Mouse (Mus musculus) gastrocnemius, postnatal 25 days (tissue): Measurements from ENCODE around the gene Mgat4a. TPM values are rescaled to one million over a fixed set of nuclear protein-coding genes. Genes with fewer than 3 reads are reported as not detected.
"Not testable (repeated sequence)": the region's sequence is repeated elsewhere in the genome, so short reads cannot be mapped to it uniquely, and the experiment has no call there.

Experiments used
- DNase-seq: peaks from one replicate; pipeline ENCODE4 v3.0.0; 2022
- total RNA-seq, 2 experiments: library from RNA; stranded (reverse); gene quantifications; 1 replicate in 1 of 2; 2 replicates in 1 of 2; pipeline ENCODE4 v1.2.3; 2021

Gene Mgat4a
- total RNA-seq, 2 experiments from 2014 or later = 3.5 to 4.6 TPM

DNA sequence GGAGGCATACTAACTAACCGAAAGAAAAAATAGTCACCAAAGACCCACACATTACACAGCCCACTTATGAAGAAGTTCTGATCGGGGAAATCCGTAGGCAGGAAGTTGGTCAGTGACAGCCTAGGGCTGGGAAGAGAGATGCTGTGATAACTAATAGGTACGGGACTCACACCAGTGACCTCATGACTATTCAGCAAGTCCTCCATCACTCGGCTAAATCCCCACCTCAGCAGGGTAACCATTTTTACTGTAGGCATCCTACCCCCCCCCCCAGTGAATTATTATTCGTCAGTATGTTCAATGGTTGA is 8.3 kb downstream of the Mgat4a start:
- no peak for DNase-seq

DNA sequence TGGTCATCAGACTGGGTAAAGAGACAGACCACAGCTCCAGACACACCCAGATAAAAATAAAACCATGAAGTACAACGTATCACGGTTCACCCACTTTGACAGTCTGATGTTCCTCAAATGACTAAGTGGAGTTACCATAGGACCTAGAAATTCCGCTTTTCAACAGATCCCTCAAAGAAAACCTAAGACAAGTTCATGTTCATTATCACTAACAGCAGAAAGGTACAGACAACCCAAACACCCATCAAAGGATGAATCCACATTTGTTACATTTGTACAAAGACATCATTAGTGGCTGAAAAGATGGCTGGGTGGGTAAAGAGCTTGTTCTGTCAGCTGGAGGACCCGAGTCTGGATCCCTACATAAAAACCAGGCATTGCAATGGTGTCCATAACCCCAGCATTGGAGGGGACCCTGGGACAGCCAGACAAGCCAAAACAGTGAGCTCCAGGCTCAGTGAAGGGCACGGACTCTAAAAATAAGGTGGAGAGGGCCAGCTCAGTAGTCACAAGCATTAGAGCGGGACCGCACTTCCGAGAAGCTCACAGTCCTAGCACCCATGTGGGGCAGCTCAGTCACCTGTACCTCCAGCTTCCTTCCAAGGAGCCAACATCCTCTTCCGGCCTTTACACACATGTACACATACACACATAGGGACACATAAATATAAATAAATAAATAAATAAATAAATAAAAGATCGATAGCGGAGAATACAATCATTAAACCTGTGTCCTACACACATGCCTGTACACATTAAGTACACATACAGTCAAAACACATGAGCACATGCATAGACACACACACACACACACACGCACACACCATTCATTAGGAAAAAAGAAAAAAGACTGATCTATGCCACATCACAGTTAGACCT is 8.9 kb downstream of the Mgat4a start:
- DNase-seq = no peak

DNA sequence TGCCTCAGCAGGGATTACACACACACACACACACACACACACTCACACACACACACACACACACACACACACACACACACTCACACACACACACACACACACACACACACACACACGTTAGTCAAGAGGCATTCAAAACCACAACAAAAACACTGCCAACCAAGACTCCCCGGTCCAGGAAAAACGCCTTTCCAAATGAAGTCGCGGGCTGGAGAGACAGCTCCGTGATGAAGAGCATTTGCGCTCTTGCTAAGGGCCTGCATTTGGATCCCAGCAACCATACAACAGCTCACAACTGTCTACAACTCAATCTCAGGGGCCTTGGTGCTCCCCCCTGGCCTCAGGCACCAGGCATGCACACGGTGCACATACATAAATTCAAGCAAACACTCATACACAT is 10.8 kb downstream of the Mgat4a start:
- no peak for DNase-seq

DNA sequence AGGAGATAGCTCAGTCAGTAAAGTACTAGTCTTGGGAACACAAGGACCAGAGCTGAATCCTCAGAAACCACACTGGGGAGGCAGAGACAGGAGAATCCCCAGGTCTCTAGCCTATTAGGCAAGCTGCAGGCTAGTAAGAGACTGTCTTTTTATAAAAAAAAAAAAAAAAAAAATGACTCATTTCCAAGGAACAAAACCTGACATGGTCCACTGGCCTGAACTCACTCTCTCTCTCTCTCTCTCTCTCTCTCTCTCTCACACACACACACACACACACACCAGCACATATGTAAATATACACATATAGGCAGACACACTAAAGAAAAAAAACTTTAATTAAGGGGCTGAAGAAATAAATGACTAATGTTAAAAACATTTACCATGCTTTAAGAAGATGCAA is 14.6 kb downstream of the Mgat4a start:
- DNase-seq = no peak

DNA sequence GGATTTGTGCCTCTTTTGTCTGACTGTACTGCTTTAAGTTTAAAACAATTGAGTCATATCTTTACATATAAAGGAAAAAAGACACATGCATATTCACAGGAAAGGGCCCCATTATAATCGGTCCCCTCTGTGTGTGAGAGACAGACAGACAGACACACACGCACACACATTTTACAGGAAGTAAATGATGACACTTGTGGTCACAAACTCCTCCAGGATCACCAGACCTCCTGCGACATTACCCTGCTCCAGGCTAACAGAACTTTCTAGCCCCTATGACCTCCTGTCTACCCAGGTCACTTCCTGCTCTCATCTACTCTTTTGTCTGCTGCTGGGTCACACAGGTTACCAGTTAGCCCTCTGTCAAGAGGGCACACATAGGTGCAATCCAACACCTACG is 16.1 kb downstream of the Mgat4a start:
- no peak for DNase-seq

DNA sequence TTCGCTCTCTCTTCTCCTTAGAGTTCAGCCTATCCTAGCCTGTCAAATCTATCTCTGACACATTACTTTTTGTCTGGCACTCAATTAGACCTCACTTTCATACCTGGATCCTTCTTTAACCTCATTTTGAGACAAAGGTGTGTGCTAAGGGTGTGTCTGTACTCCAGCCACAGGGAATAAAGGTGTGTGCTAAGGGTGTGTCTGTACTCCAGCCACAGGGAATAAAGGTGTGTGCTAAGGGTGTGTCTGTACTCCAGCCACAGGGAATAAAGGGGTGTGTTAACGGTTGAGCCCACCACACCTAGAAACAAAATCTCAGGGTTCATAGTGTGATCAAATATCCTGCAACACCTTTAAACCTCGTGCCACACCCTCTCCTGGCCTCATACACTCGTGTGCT is 16.7 kb downstream of the Mgat4a start:
- not testable (repeated sequence) for DNase-seq

DNA sequence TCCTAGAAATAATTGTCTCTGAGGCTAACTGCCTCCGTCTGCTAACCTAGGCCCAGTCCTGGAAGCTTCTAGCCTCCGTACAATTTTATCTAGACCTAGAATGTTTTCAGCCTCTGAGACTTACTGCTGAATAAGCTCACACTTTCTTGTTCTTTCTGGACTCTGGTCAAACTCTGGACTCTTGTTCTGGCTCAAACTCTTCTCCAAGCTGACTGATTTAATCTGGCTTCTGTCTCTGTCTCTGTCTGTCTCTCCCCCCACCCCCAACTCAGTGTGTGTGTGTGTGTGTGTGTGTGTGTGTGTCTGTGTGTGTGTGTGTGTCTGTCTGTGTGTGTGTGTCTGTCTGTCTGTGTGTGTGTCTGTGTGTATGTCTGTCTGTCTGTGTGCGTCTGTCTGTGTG is 17.3 kb downstream of the Mgat4a start:
- DNase-seq = not testable (repeated sequence)

DNA sequence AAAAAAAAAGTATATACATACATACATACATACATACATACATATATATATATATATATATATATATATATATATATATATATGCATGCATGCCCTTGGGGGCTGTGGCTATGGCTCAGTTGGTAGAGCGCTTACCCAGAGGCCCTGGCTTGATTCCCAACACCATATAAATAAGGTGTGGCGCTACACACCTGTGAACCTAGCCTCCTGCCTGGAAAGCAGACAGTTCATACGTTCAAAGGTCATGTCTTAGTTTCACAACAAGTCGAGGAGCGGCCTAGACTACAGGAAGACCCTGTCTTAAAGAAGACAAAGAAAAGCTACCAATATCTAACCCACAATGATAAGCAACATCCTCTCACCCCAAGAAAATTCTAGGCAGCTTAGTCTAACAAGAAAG is 18.7 kb downstream of the Mgat4a start:
- no peak for DNase-seq

DNA sequence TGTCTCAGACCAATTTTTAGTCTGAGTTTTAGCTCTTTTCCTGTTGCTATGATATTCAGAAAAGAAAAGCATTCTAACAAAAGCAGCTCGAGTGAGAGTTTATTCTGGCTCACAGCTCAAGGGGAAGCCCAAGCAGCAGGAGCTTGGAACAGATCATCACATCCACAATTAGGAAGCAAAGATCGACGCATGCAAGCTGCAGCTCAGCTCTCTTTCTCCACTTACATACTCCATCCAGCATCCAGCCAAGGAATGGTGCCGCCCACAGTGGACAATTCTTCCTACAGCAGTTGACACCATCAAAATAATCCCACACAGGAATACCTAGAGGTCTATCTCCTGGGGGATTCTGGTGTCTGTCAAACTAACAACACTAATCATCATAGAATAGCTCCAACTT is 22.0 kb downstream of the Mgat4a start:
- no peak for DNase-seq

DNA sequence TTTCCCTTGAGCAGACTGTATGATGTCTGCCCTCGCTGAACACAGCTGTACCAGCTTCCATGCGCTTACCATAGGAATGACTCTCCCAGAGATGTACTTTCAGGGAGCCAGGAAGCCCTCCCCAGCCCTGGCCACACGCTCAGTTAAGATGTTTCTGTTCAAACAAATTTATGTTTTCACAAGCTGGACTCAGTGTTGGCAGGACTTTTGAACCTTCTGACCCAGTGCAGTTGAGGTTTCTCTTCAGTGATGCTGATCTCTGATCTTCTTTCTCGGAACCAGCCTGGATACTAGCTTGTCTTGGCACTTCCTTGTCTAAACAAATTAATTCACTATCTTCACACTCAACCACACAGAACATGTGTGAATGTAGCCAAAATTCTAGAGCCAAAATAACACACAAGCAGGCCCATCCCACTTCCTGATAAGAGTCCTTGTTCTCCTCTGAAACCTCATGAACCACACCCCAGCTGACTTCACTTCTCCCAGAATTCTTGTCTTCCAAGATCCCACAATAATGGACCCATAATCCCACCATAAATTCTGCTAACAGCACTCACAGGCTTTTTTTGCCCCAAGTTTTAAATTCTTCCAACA is 22.6 kb downstream of the Mgat4a start:
- DNase-seq = no peak

DNA sequence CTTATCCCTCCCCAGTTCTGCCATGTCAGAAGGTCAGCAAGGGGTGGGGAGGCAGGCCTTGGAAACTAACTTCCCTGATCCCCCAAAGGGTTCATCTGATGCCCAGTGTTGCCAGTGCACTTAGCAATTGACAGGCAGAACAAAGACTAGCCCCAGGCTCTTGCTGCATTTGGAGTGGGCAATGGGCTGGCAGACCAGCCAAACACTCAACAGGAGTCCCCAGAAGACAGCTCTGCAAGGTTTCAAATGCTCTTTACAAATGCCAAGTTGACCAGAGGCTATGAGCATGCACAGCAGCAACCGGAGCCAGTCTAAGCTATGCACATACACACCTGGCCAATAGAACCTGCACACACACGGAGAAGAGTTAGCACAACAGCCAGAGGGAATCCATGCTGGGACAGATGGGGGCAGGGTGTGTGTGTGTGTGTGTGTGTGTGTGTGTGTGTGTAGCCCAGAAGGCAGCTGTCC is 27.8 kb downstream of the Mgat4a start:
- no peak for DNase-seq

DNA sequence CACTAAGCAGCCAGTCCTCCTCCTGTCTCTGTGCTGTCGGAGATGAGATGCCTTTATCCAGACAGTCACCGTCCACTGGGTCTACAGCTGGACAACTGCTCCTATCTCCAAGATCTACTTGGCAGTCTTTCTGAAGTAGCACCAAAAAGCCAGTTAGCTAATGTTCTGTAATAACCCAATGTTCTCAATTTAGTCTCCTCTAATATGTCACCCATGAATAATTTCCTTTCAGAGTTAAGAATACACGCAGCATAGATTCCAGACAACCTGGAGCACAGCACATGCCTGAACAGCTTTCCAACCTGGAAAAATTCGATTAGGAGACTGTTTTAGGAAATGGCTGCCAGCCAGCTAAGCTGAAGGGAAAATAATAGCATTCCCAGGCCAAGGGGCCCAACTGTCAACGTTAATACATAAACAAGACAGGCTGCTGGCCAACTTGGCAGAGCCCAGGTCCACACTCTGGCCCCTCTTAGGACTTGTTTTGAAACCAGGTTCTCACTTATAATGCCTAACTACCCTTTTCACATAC is 28.6 kb downstream of the Mgat4a start:
- DNase-seq = peak; percentile 55

DNA sequence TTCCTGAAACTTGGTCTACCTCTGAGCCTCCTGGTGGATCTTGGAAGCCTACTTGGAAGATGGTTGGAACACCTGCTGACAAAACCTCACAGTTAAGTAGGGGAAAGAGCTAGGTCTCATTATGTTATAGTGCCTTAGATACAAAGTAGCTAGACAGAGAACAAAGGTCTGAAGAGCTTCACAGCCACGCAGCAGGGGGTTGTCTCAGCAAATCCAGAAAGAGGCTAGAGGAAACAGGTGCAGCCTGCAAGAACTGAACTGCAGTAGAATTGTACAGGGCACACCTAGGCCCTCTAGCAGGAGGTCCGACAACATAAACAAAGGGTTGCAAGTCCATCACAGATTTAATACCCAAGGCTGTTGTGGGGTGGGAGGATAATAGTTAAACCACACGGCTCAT is 30.6 kb downstream of the Mgat4a start:
- DNase-seq = no peak

DNA sequence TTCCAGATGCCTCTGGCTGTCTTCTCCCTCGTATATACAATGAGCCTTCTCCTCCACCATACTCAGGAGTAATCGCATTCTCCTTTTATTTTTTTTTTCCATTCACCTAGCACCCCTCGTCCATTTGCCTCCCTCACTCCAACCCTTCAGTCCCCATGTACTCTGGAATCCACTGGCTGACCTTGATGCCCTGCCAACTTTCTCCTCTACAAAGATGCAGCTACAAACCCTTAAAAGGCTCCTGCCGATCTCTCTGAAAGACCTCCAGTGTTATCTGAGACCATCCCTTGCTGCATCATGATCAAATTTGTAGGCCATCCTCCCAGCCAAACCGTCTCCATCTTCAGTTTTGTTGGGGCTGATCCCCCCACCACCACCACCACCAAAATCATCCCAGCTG is 31.4 kb downstream of the Mgat4a start:
- no peak for DNase-seq

DNA sequence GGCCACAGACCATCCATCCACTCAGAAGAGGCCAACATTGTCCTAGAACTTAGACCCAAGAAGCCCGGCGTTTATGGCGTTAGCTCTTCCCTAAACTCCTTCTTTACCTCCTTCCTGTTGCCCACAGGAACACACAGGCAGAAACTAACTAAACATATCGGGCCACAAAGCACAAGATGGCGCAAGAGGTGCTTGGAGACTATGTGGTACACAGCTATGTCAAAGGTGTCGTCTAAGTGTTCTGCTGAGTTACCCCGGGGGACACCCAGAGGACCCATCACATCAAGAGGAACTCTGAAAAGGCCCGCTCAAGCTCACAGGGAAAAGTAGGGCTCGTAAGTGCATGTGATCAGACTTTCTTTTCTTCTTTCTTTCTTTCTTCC is 35.5 kb downstream of the Mgat4a start:
- DNase-seq = no peak

DNA sequence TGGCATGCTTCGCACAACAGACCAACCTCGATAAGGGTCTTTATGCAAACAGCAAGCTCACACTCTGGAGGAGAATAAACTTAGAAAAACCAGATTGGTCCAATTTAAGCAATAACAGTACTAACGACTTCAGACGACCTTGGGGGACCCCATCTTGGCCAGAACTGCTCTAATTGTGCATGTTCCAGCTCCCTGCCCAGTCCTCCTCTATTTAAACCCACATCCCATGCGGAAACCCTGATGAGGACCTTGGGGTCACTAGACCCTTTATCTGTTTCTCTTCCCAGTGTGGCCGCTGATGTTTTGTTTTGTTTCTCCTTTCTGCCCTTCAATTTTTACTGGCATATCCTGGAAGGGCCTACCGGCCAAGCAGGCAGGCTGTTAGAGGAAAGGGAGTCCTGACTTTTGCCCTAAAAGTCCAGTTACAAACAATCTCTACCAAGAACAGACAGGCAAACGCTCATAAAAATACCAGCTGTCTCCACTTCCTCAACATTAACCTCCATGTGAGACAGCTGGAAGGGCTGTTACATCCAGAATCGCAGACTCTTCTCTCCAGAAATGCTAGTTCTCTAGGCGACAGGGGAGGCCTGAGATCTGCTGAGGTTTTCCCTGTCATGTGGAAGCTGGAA is 36.0 kb downstream of the Mgat4a start:
- DNase-seq = no peak

DNA sequence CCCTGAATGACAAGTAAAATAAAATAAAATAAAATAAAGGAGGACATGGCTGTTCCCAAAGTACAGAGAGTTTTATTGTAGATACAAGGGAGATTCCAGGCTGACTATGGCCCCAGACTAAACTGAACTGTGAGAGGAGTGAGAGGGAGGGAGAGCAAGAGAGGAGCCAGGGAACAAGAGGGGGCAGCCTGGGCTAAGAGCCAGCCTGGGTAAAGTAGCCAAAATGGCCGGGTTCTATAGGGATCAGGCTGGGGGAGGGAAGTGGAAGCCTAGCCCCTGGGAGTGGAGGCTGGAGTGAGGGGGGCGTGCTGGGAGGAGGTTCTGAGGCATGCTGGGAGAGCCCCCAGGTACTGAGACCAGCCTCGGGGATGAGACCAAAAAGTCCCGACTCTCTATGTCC is 37.2 kb downstream of the Mgat4a start:
- no peak for DNase-seq

DNA sequence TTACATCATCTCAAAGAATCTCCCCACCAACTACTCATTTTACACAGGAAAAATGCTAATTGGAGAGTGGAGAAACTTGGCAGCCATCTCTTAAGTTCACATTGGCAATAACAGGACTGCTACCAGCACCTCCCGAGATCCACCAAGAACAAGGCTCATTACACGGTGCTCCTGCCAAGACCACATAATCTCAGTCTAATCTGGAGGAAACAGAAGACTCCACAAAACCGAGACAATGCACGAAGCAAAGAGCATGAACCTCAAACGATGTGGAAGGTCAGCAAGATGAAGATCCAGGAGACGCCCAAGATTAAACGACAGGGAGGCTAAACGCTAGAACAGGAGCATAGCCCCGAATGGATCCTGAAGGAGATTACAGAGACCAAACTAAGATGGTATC is 38.5 kb downstream of the Mgat4a start:
- no peak for DNase-seq

DNA sequence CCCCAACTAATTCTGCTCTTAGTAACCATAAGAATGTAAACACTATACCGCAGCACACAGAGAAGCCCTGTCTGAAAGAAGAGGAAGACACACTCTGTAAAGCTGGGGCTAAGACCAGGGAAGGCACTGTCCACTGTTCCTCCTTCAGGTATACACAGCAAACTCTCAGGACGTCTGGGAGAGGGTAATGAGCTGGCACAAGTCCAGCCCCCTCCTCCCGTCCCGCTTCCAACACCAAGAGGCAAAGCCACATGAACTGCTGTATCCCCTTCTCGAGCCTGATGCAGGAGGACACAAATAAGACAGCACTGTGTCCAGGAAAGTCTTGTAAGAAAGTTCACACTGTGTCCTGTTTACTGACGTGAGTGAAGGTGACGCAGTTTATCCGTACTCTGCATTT is 40.1 kb downstream of the Mgat4a start:
- DNase-seq = no peak

DNA sequence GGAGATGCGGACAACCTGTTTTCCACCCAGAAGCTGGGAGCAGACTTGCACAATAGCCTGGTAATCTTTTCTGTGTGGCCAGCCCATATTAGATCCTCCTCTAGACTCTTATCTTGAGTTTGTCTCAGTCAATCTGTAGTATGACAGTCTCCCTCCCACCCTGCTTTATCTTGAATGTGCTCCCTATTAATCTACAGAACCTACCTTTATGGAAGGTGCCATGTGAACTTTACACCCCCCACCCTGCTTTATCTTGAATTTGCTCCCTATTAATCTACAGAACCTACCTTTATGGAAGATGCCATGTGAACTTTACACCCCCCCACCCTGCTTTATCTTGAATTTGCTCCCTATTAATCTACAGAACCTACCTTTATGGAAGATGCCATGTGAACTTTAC is 41.4 kb downstream of the Mgat4a start:
- not testable (repeated sequence) for DNase-seq

DNA sequence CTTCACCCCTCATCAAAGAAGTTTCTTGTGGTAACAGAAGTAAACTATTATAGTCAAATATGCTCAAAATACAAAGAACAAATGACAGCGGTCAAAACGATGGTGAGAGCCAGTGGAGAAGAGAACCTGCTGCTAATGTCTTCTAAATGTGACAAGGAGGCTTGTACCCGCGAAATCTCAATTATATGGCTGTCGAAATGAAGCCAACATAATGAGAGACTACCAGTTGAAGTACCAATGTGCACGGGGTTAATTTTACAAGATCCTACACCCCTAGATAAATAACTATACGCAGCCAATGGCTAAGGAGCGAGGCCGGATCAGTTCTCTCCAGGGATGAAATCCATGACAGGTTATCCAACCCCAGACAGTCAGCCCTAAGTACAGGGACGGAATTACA is 41.9 kb downstream of the Mgat4a start:
- no peak for DNase-seq

DNA sequence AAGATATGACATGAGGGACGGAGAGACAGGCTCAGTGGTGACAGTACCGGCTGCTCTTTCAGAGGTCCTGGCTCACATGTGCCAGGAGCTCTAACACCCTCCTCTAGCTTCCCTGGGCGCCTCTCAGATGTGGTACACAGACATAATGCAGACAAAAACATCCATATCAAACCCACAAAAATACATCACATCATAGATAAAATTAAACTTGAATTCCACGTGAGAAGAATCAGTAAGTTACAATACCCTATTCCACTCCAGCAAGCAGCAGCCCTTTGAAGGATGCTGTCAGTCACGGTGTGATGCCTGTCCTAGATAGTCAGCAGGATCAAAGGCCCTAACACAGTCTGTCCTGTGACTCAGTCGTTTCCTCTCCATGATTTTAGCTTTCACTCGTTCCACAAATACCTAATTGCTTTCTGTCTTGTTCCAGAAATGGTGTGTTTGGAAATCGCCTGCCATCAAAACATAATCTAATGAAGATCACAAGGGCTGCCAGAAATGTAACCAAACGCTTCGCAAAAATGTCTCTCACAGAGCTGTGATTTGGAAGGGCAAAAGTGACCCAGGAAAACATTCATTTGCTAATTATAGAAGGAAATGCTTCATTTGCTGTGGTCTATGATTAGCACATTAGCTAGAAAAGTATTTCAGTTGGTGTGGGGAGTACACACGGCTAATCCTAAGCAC is 44.1 kb downstream of the Mgat4a start:
- DNase-seq = no peak
